Mouse (Mus musculus) kidney, adult 2 months (tissue): ENCODE measurements around the gene Fam24a.

Experiments
- CTCF ChIP-seq: fragments of 200-500 bp; conservative IDR thresholded peaks from 2 replicates; pipeline ENCODE4 v1.5.1; 2011; ENCODE audit warnings: low read depth, mild to moderate bottlenecking, control low read depth, low read length, moderate library complexity, mixed read lengths; ENCODE audit not compliant: insufficient read depth, insufficient read length
- POLR2A ChIP-seq: fragments of 200-500 bp; IDR thresholded peaks from one replicate; pipeline ENCODE4 v1.6.1; 2011; ENCODE audit warnings: low read depth, low read length, control low read depth

GRCm38 (mm10) chr7:131303340-131303739 is 30.3 kb upstream of the Fam24a start:
- no peak for TF ChIP-seq CTCF
- no peak for TF ChIP-seq POLR2A
